Mouse (Mus musculus) left cerebral cortex, postnatal 25 days (tissue): Measurements from ENCODE around the gene Mfrp. TPM values are rescaled to one million over a fixed set of nuclear protein-coding genes. Genes with fewer than 3 reads are reported as not detected.

Experiments
- DNase-seq, 2 experiments: peaks; one replicate each; pipeline ENCODE4 v3.0.0; 2022; ENCODE audit warnings: low spot score in 2 of 2, mixed read lengths in 1 of 2
- intact Hi-C: fragments of 180-260 bp; cut with DNase I; formaldehyde crosslinking; loops from one replicate; pipeline ENCODE4 v1.15.1; 2025
- total RNA-seq, 2 experiments: library from RNA; stranded (reverse); gene quantifications; 2 replicates each; pipeline ENCODE4 v1.2.3; 2021

Mfrp gene
- total RNA-seq, 2 experiments from 2014 or later: 0.55 to 1.6 TPM

- DNase-seq: peak in 1 of 2 experiments; percentile 57
These were observed 18.5 kb downstream of the Mfrp start for GRCm38 (mm10) chr9:44119948-44120465.

GRCm38 (mm10) chr9:44124317-44124716 lies 22.8 kb downstream of the Mfrp start:
- DNase-seq: no peak
- intact Hi-C loops: loop anchor here (5.0 kb wide), 1 partner anchor 137 kb away; no protein-coding TSS in a partner anchor

More at GRCm38 (mm10) chr9:44119948-44120465, 18.5 kb downstream of the Mfrp start:
- intact Hi-C loops: loop anchor here (5.0 kb wide), 1 partner anchor 133 kb away; no protein-coding TSS in a partner anchor

GRCm38 (mm10) chr9:44125026-44125425 lies 23.5 kb downstream of the Mfrp start:
- intact Hi-C loops: loop anchor here (5.0 kb wide), 1 partner anchor 267 kb away; no protein-coding TSS in a partner anchor
- no peak for DNase-seq

GRCm38 (mm10) chr9:44125546-44126428 lies 24.3 kb downstream of the Mfrp start:
- intact Hi-C loops: loop anchor here (1.0 to 5.0 kb wide), 2 partner anchors 109 to 267 kb away; partner anchors contain the start of gene Cbl
- DNase-seq: peak; percentile 89 to 93

- no peak for DNase-seq
- intact Hi-C loops: loop anchor here (1.0 to 5.0 kb wide), 2 partner anchors 108 to 266 kb away; partner anchors contain the start of gene Cbl
These were observed 25.2 kb downstream of the Mfrp start for GRCm38 (mm10) chr9:44126746-44127145.

- DNase-seq: no peak
- intact Hi-C loops: loop anchor here (5.0 kb wide), 1 partner anchor 265 kb away; no protein-coding TSS in a partner anchor
These were observed 25.8 kb downstream of the Mfrp start for GRCm38 (mm10) chr9:44127351-44127801.

- intact Hi-C loops: loop anchor here (5.0 kb wide), 2 partner anchors 118 to 263 kb away; no protein-coding TSS in a partner anchor
- DNase-seq: no peak
These were observed 28.1 kb downstream of the Mfrp start for GRCm38 (mm10) chr9:44129633-44130032.

GRCm38 (mm10) chr9:44130034-44130433 lies 28.5 kb downstream of the Mfrp start:
- DNase-seq: no peak
- intact Hi-C loops: loop anchor here (5.0 kb wide), 1 partner anchor 117 kb away; no protein-coding TSS in a partner anchor

GRCm38 (mm10) chr9:44130581-44131275 lies 29.2 kb downstream of the Mfrp start:
- intact Hi-C loops: loop anchor here (5.0 kb wide), 1 partner anchor 117 kb away; no protein-coding TSS in a partner anchor
- DNase-seq: no peak

GRCm38 (mm10) chr9:44131276-44131590 lies 29.7 kb downstream of the Mfrp start:
- no peak for DNase-seq
- intact Hi-C loops: loop anchor here (5.0 kb wide), 1 partner anchor 116 kb away; no protein-coding TSS in a partner anchor

GRCm38 (mm10) chr9:44132200-44132599 lies 30.7 kb downstream of the Mfrp start:
- DNase-seq: no peak
- intact Hi-C loops: loop anchor here (5.0 kb wide), 1 partner anchor 115 kb away; no protein-coding TSS in a partner anchor

GRCm38 (mm10) chr9:44133287-44133686 lies 31.8 kb downstream of the Mfrp start:
- no peak for DNase-seq
- intact Hi-C loops: loop anchor here (5.0 kb wide), 1 partner anchor 114 kb away; no protein-coding TSS in a partner anchor

GRCm38 (mm10) chr9:44134101-44134850 lies 32.7 kb downstream of the Mfrp start, which contains the start of gene Mcam:
Gene Mcam, plus strand, starts transcription at chr9:44134469.
- intact Hi-C loops: loop anchor here (5.0 kb wide), 1 partner anchor 113 kb away; no protein-coding TSS in a partner anchor
- DNase-seq: peak; percentile 27 to 36

- intact Hi-C loops: loop anchor here (5.0 kb wide), 1 partner anchor 112 kb away; no protein-coding TSS in a partner anchor
- no peak for DNase-seq
These were observed 33.6 kb downstream of the Mfrp start for GRCm38 (mm10) chr9:44134851-44135730.

GRCm38 (mm10) chr9:44135731-44136411 lies 34.3 kb downstream of the Mfrp start:
- no peak for DNase-seq
- intact Hi-C loops: no loop called here

GRCm38 (mm10) chr9:44137846-44138245 lies 36.3 kb downstream of the Mfrp start:
- DNase-seq: no peak

GRCm38 (mm10) chr9:44141951-44142350 lies 40.4 kb downstream of the Mfrp start:
- intact Hi-C loops: no loop called here
- no peak for DNase-seq

More at GRCm38 (mm10) chr9:44137846-44138245, 36.3 kb downstream of the Mfrp start:
- intact Hi-C loops: no loop called here
